7 mouse cellular contexts compared by ENCODE assay signal in genomic region chr2:35256932-35257331, GRCm38 (mm10). TPM values are rescaled to one million over a fixed set of nuclear protein-coding genes. Genes with fewer than 3 reads are reported as not detected.
DNase-seq lines count a peak whose midpoint lies in the region; ATAC-seq and TF ChIP-seq lines count a peak whose summit lies in the region.

No protein-coding gene starts in this region.

- no peak for TF ChIP-seq CTCF in forebrain, postnatal 0 days (IDR thresholded peaks at IDR 0.05; ENCODE audit: low read depth)

- no peak overlapping the region for H3K9ac ChIP-seq in forebrain, postnatal 0 days
- H3K9ac ChIP-seq in liver, embryonic 16.5 days (ENCODE audit: low read depth, low read length): no peak overlapping the region

- H3K4me2 ChIP-seq in forebrain, postnatal 0 days (ENCODE audit: low read depth): peak overlapping the region; percentile 88
- peak overlapping the region; percentile 80 for H3K4me2 ChIP-seq in liver, embryonic 16.5 days (ENCODE audit: low read depth, low read length)

- H3K36me3 ChIP-seq in forebrain, postnatal 0 days (ENCODE audit: insufficient read depth): no peaks in the 10 kb centered on the region
- H3K36me3 ChIP-seq in liver, embryonic 16.5 days (ENCODE audit: control insufficient read depth, insufficient read depth): no peaks in the 10 kb centered on the region

- H3K27ac ChIP-seq in forebrain, postnatal 0 days (ENCODE audit: low read depth, low read length): no peak overlapping the region
- no peak overlapping the region for H3K27ac ChIP-seq in liver, embryonic 16.5 days (ENCODE audit: low read length)

- H3K4me3 ChIP-seq in forebrain, postnatal 0 days (ENCODE audit: low read depth, low read length): peak overlapping the region; percentile 50
- H3K4me3 ChIP-seq in liver, embryonic 16.5 days (ENCODE audit: low read depth, low read length): peak overlapping the region; percentile 61; the same call in 1 of the 2 replicates

- DNase-seq in 3134 (ENCODE audit: extremely low read depth, insufficient read length, low spot score): peak; percentile 29
- DNase-seq in 3T3-L1 (ENCODE audit: low read depth, low spot score): peak; percentile 62
- no peak for DNase-seq in forebrain, postnatal 0 days
- DNase-seq in retina, embryonic 14.5 days (ENCODE audit: low spot score): no peak
- no peak for DNase-seq in natural killer cell, adult 2 months (ENCODE audit: low spot score in 2 of 2)

- H3K9me3 ChIP-seq in forebrain, postnatal 0 days (ENCODE audit: low read length): no peaks in the 10 kb centered on the region
- no peaks in the 10 kb centered on the region for H3K9me3 ChIP-seq in liver, embryonic 16.5 days (replicated peaks; ENCODE audit: control insufficient read depth, low read length)

- ATAC-seq in forebrain, postnatal 0 days: no peak
- ATAC-seq in liver, embryonic 16.5 days (ENCODE audit: low read depth): no peak
- ATAC-seq in activated CD4-positive, CD25-positive, alpha-beta regulatory T cell, adult 4 months: no peak

- H3K4me1 ChIP-seq in forebrain, postnatal 0 days (ENCODE audit: insufficient read depth): no peaks in the 10 kb centered on the region; the same call in 1 of the 2 replicates
- peaks cover 13% of the 10 kb centered on the region for H3K4me1 ChIP-seq in liver, embryonic 16.5 days (ENCODE audit: control insufficient read depth, low read depth, low read length)

- no peaks in the 10 kb centered on the region for H3K27me3 ChIP-seq in forebrain, postnatal 0 days (ENCODE audit: insufficient read depth, low read length)
- peaks cover 19% of the 10 kb centered on the region; the same call in 1 of the 2 replicates for H3K27me3 ChIP-seq in liver, embryonic 16.5 days (ENCODE audit: control insufficient read depth, insufficient read depth, low read depth, low read length)

- 52% methylated on average over 8 of the region's 8 CpGs for WGBS in forebrain, postnatal 0 days
- WGBS in liver, embryonic 16.5 days (ENCODE audit: insufficient replicate concordance): 31% methylated on average over 8 of the region's 8 CpGs

RNA-seq across cellular contexts. Expression of gene Gsn, which starts 0.8 kb away (rescaled TPM):
- 24.3 and 30.3 TPM in 2 replicates for total RNA-seq in forebrain, postnatal 0 days (2014; rRNA removed)
- polyA plus RNA-seq in forebrain, postnatal 0 days (2015; fragmentation: Nextera tagmentation; extraction: Ambion mirVana): 24.3 and 27.2 TPM in 2 replicates
- 163 and 188 TPM in 2 replicates for polyA plus RNA-seq in liver, embryonic 16.5 days (2015; fragmentation: Nextera tagmentation; extraction: Ambion mirVana)
- polyA plus RNA-seq in activated CD4-positive, CD25-positive, alpha-beta regulatory T cell, adult 4 months (2017; shearing (Covaris generic)): 10 to 100 TPM; 27.2 to 28.3 TPM

RNA-seq across cellular contexts. Expression of gene Rab14, which starts 56.0 kb away (rescaled TPM):
- total RNA-seq in forebrain, postnatal 0 days (2014; rRNA removed): 98.0 and 121 TPM in 2 replicates
- polyA plus RNA-seq in forebrain, postnatal 0 days (2015; fragmentation: Nextera tagmentation; extraction: Ambion mirVana): 432 and 544 TPM in 2 replicates
- 110 and 114 TPM in 2 replicates for polyA plus RNA-seq in liver, embryonic 16.5 days (2015; fragmentation: Nextera tagmentation; extraction: Ambion mirVana)
- 100 to 1,000 TPM in 1 of 2 experiments, 10 to 100 TPM in 1; 90.7 to 129 TPM for polyA plus RNA-seq in activated CD4-positive, CD25-positive, alpha-beta regulatory T cell, adult 4 months (2017; shearing (Covaris generic))

Comparison
In these comparisons a context has a peak if more than half of its experiments do, and no peak if none do; other contexts are left out.
1. DNase-seq: peak in 3134 (single experiment) and 3T3-L1 (single experiment); none in forebrain, postnatal 0 days (single experiment), retina, embryonic 14.5 days (single experiment) and natural killer cell, adult 2 months (0 of 2).